Mouse (Mus musculus) layer of hippocampus, adult 2 months (tissue): ENCODE data around the gene Tsc22d1. TPM values are rescaled to one million over a fixed set of nuclear protein-coding genes. Genes with fewer than 3 reads are reported as not detected.

Experiments used
- DNase-seq, 2 experiments: peaks; one replicate each; pipeline ENCODE4 v3.0.0; 2022; ENCODE audit warnings: low spot score in 2 of 2
- H3K27ac ChIP-seq: fragments of 200-600 bp; 2 replicates; pipeline ENCODE4 v1.8.1; 2022
- H3K4me3 ChIP-seq: fragments of 200-600 bp; 2 replicates; pipeline ENCODE4 v1.8.1; 2022; ENCODE audit warnings: mild to moderate bottlenecking
- CTCF ChIP-seq: fragments of 200-600 bp; conservative IDR thresholded peaks from 2 replicates; pipeline ENCODE4 v1.8.1; 2022; ENCODE audit warnings: antibody characterized with exemption, mild to moderate bottlenecking, moderate library complexity
- total RNA-seq, 2 experiments: library from RNA; stranded (reverse); gene quantifications; 2 replicates each; pipeline ENCODE4 v1.2.3; 2021

The Tsc22d1 gene
- total RNA-seq, 2 experiments from 2014 or later: 503 to 530 TPM

DNA sequence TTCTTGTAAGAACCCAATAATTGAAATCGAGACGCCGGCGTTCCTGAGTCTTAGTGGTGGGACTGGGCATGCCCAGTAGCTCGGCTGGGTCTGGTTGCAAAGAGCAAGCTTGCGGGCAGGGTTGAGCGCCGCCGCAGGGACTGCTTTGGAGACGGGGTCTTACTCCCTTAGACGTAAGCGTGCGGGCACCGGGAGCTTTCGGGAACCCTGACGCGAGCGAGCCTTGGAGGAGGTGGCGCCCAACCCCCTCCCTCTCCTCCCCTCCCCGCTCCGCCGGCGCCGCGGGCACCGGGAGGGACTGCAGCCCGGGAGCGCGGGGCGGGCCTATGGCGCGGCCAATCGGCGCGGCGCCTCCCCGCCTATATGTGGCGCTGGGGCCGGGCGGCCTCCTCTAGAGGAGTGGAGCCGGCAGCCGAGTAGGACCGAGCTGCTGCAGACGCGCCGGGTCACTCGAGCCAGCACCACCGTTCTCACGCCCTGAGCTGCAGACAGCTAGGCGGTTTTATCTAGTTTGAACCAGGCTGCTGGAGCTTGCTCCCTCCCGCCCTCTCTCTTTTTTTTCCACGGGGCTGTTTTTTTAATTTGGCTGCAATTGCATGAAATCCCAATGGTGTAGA, 89.5 kb downstream of the Tsc22d1 start:
- peak; percentile 73 for TF ChIP-seq CTCF
- Histone ChIP-seq H3K4me3 (peak overlapping the region; percentile 89), H3K27ac (peak overlapping the region; percentile 99)
- DNase-seq: peak; percentile 93 to 94

DNA sequence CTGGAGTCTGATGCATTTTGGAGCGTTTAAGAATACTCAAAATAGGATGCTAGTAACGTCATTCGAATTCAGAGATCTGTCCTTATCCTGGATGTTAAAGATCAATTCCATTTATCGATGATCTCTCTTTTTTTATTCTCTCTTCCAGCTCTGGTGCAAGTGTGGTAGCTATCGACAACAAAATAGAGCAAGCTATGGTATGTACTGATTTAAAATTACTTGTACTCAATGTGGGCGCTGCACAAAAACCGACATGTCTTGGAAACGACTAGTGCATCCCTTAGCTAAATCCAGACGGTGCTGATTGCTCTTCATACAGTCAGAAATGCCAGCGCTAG, 90.3 kb downstream of the Tsc22d1 start:
- TF ChIP-seq CTCF: no peak
- Histone ChIP-seq H3K4me3 (peak overlapping the region; percentile 89), H3K27ac (peak overlapping the region; percentile 99)
- DNase-seq: no peak

DNA sequence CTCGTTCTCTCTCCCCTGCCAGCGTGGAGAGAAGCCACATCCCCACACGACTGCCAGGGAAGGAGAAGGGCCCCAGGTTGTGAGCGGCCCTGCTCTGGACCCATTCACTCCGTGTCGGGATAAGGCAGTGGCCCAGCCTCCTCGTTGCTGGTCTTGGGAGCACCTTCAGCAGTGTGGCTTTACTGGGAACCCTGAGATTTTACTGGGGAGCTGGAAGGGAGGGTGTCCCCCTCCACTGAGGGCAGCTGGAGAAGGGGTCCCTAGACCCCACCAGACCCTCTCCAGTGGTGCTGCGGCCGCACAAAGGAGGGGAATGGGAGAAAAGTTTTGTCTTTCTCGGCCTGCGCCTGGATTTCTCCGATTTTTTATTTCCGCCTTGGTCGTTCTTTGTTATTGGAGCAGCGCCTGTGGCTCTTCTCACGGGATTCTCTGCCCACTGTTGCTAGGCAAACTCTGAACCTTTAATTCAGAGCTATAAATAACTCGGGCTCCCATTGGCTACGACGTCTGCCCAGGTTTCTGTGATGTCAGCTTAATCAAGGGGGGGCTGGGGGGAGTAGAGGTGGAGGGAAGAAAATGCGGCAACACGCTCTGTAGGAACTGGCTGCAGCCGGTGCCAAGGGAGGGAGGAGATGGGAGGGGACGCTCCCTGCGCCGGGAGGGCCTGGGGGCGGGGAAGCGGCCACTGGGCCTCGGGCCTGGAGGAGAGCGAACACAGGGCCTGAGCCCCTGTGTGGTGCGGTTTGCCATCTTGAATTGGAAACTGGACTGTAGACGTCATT, 90.9 kb downstream of the Tsc22d1 start:
- TF ChIP-seq CTCF: no peak
- DNase-seq: peak; percentile 74 to 84
- peak overlapping the region; percentile 89 for H3K4me3 ChIP-seq
- peak overlapping the region; percentile 99 for H3K27ac ChIP-seq

DNA sequence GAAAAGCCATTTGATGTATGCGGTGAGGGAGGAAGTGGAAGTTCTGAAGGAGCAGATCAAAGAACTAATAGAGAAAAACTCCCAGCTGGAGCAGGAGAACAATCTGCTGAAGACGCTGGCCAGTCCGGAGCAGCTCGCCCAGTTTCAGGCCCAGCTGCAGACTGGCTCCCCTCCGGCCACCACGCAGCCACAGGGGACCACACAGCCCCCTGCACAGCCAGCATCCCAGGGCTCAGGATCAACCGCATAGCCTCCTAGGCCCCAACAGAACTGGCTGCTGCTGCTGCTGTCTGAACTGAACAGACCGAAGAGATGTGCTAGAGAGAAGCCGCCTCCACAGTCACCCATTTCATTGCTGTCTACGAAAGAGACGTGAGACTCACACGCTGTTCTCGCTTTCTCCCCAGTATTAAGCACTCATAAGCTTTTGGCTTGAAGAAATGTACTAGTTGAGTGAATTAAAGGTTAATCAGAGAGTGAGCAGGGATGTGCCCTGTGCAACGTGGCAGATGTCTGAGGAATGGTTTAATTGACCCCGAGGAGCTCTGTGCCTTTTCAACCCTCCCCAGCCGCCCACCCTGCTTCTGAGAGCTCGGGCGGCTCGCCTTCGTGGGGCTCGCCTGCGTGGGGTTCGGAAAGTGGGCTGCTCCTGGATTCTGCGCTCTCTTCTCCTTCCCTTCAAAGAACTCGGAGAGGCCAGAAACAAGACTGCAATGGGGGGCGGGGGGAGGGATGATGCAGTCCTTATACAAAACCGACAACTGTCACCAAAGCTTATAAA, 91.9 kb downstream of the Tsc22d1 start:
- peak overlapping the region; percentile 99 for H3K27ac ChIP-seq
- peak in 1 of 2 experiments; percentile 33 for DNase-seq
- peak overlapping the region; percentile 89 for H3K4me3 ChIP-seq

DNA sequence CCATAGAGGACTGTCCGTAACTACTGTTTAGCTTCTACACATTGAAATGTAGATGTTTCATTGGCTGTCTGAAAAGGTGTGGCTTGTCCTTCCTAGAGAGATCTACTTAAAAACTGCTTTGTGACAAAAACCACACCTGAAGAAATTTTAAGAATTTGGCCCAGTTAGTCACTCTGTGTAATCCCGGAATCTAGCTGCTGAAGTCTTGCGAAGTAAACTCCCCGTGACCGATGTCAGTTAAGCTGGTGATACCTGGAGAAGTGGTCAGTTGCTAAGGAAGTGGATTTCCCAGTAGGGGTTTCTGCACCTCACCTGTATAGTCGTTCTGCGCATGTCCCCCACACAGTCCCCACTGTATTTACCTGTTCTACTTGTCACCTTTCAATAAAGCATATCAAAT, 92.6 kb downstream of the Tsc22d1 start:
- peak overlapping the region; percentile 99 for H3K27ac ChIP-seq

More for the DNA sequence above, 91.9 kb downstream of the Tsc22d1 start:
- no peak for TF ChIP-seq CTCF

DNA sequence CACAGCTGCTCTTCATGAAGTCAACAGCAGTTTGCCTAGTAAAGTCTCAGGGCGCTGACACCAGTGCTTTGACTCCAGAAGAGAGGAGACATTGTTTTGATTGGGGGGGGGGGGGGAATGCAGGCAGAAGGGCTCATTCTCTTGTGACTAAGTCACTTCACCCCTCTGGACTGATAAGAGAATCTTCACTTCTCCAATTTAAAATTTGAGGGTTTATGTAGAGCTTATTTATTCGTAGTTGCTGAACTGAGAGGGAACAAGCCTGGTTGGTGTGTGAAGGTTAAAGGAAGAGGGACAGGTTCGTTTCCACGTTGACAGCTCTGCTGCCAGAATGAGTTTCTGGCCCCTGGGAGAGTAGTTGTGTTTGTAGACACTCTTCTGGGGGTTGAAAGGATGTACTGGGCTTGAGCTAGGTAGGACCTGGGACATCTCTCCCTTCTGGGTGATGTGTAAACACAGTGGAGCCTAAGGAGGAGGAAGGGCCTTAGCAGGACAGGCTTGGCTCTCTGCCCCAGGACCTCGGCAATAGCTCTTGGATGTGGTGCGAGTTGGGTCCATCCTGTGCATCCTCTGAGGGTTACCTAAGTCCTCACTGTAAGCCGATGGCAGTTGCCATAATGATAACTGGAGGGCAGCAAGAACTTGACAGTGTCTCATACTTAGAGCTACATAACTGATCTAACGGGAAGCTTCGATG, 93.2 kb downstream of the Tsc22d1 start:
- peak overlapping the region; percentile 89; the same call in 1 of the 2 replicates for H3K4me3 ChIP-seq
- DNase-seq: no peak
- TF ChIP-seq CTCF: no peak
- H3K27ac ChIP-seq: peak overlapping the region; percentile 99; the same call in 1 of the 2 replicates

More for the DNA sequence above, 92.6 kb downstream of the Tsc22d1 start:
- DNase-seq: no peak
- peak overlapping the region; percentile 89 for H3K4me3 ChIP-seq
- no peak for TF ChIP-seq CTCF

DNA sequence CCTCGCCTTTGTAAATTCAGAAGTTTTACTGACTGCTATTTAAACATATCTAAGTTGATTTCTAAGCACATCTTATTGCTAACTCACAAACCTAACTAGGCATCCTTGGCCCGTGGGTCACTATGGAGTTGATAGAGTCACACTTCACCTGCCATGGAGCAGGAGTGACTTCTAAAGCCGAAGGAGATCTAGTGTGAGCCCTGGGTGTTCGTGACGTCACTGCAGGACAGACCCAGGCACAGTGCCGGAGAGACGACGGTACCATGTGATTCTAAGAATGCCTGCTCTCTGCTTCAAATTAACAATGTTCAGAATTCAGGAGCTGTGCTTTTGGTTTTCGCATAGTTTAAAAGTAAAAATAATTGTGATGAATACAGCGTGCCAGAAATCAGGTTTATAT, 93.9 kb downstream of the Tsc22d1 start:
- no peak for DNase-seq
- peak overlapping the region; percentile 99 for H3K27ac ChIP-seq
- H3K4me3 ChIP-seq: no peak overlapping the region
- TF ChIP-seq CTCF: no peak

DNA sequence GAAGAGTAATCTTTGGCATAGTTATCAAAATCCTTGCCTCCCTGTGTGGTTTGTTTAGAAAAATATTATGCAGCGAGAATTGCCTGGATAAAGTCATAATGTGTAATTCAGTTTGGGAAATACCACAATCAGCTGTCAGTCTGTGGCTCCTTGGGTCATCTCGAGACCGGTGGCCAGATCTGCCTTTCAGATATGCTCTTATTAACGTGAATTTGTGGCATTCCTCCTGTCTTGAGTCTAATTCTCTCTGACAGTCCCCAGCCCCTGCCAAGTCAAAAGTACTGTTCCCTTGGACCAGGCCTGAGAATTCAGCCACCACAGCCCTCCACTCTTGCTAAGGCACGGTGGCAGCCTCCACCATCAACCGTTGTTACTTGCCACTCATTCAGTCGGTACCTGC, 97.2 kb downstream of the Tsc22d1 start:
- Histone ChIP-seq H3K27ac (no peak overlapping the region), H3K4me3 (no peak overlapping the region)
- DNase-seq: no peak
- TF ChIP-seq CTCF: no peak

DNA sequence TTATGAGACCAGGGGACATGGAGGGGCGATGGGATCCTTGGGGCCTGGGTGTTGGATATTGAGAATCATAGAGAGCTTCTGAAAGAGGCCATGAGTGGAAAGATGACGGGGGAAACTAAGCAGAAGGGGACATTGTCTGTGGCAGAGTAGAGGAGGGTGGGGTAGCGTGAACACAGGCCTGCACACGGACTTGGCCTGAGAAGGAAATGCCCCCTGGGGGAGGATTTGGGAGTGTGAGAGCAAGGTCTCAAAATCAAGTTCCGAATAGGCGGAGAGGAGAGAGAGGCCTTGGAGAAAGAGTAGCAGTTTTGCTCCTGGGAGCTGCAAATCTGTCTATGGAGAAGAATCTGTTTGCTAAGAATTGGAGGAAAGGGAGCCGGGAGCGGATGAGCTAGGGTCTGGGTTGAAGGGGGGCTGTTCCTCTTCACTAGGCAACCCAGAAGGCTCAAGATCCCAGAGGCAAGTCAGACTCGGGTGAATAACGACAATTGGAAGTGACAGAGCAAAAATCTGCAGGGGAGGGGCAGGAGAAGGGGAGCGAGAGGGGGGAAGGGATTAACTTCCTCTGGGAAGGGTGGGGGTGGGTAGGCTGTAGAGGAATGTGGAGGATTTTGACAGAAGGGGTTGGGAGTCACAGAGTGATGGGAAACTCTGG, 98.8 kb downstream of the Tsc22d1 start:
- no peak for DNase-seq
- H3K4me3 ChIP-seq: no peak overlapping the region
- H3K27ac ChIP-seq: peak overlapping the region; percentile 48; the same call in 1 of the 2 replicates
- TF ChIP-seq CTCF: no peak

DNA sequence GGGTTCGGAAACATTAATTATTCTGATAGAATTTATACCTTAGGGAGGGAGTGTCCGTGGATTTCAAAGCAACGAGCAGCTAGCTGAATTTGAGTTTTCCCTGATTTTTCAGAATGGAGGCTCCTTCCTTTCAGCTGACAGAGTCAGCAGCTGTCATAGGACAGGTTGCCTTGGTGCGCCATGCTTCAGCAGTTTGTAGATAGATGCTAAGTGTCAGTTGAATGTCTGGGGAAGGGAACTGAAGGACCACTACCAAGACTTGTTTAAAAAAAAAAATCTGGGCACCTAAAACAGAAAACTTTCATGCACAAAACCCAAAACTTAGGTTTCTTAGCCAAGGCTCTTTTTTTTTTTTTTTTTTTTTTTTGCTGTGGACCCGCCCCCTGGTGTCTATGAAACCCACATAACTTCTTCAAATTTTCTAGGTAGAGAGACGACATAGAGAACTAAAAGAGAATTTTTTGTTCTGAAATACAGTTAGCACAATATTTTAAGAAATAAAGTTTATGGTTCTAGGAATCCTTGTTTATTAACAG, 99.4 kb downstream of the Tsc22d1 start:
- TF ChIP-seq CTCF: no peak
- H3K27ac ChIP-seq: no peak overlapping the region
- no peak overlapping the region for H3K4me3 ChIP-seq
- DNase-seq: no peak

DNA sequence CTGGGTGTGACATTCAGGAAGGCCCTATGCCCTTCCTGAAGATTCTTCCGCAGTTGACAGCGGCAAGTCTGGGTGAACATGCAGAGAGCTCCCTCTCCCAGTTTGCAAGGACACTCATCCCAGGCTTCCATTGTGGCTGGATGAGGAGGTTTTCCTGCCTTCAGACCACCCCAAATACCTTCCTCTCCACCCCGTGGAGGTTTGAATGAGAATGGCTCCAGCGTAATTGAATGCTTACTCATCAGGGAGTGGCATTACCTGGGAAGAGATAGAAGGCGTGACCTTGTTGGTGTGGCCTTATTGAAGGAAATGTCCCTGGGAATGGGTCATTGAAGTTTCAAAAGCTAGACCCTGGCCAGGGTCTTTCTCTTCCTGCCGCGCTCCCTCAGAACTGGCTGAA, 100.9 kb downstream of the Tsc22d1 start:
- no peak for TF ChIP-seq CTCF
- no peak for DNase-seq
- H3K4me3 ChIP-seq: no peak overlapping the region
- H3K27ac ChIP-seq: no peak overlapping the region

DNA sequence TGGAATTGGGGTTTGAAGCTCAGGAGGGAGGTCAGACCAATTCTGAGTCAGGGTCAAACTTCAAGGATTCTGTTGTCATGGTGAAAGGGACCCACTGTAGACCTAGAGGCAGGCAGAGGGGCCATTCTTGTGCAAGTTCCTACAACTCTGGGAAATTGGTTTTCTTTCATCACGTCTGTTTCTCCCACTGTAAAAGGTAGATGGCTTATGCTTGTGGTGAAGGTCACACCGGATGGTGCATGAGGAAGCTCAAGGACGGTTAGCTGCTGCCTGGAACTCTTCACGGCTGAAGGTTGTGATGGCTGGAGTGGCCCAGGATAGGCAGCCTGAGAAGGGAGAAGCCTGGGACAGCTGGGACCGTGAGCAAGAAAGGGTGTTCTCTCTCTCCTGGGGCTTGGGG, 103.5 kb downstream of the Tsc22d1 start:
- no peak for DNase-seq
- Histone ChIP-seq H3K27ac (no peak overlapping the region), H3K4me3 (no peak overlapping the region)
- TF ChIP-seq CTCF: no peak
